Mouse (Mus musculus) lung, postnatal 0 days (tissue): Measurements from ENCODE around the gene Gm17657. TPM values are rescaled to one million over a fixed set of nuclear protein-coding genes. Genes with fewer than 3 reads are reported as not detected.

ENCODE experiments used
- ATAC-seq: fragments of 200-750 bp; cut with Nextera tagmentation; 2 replicates; pipeline ENCODE4 v1.8.0; 2017; ENCODE audit warnings: moderate library complexity
- DNase-seq: peaks from one replicate; pipeline ENCODE4 v3.0.0-alpha.2; 2016; ENCODE audit warnings: low spot score
- H3K27ac ChIP-seq: fragments of 300-500 bp; sonication (generic); 2 replicates; pipeline ENCODE4 v1.5.1; 2014; ENCODE audit warnings: antibody characterized with exemption, mild to moderate bottlenecking, low read length, mixed read lengths
- H3K27me3 ChIP-seq: fragments of 300-500 bp; sonication (generic); replicated peaks from 2 replicates; pipeline ENCODE4 v1.6.1; 2014; ENCODE audit warnings: low read length, mixed read lengths; ENCODE audit not compliant: insufficient read depth
- H3K36me3 ChIP-seq: fragments of 300-500 bp; sonication (generic); 2 replicates; pipeline ENCODE4 v1.6.1; 2014; ENCODE audit warnings: low read length, mixed read lengths; ENCODE audit not compliant: insufficient read depth
- H3K4me1 ChIP-seq: fragments of 300-500 bp; sonication (generic); 2 replicates; pipeline ENCODE4 v1.6.1; 2014; ENCODE audit warnings: antibody characterized with exemption, low read depth, low read length, mixed read lengths; ENCODE audit not compliant: insufficient read depth
- H3K4me2 ChIP-seq: fragments of 300-500 bp; sonication (generic); replicated peaks from 2 replicates; pipeline ENCODE4 v1.6.1; 2014; ENCODE audit warnings: low read depth, mild to moderate bottlenecking, low read length, moderate library complexity, mixed read lengths
- H3K4me3 ChIP-seq: fragments of 300-500 bp; sonication (generic); 2 replicates; pipeline ENCODE4 v1.5.1; 2014; ENCODE audit warnings: low read depth, low read length
- H3K9ac ChIP-seq: fragments of 300-500 bp; sonication (generic); replicated peaks from 2 replicates; pipeline ENCODE4 v1.6.1; 2014; ENCODE audit warnings: low read depth, mild to moderate bottlenecking
- H3K9me3 ChIP-seq: fragments of 300-500 bp; sonication (generic); 2 replicates; pipeline ENCODE4 v1.6.1; 2016; ENCODE audit warnings: low read length, mixed read lengths
- CTCF ChIP-seq: IDR thresholded peaks from 2 replicates; pipeline ENCODE4 v1.5.1; 2016; ENCODE audit warnings: antibody characterized with exemption, mild to moderate bottlenecking
- EP300 ChIP-seq: IDR thresholded peaks from 2 replicates; pipeline ENCODE4 v1.6.1; 2016; ENCODE audit warnings: antibody characterized with exemption, mild to moderate bottlenecking, control low read depth
- WGBS: fragments of 180-500 bp; shearing (Covaris S2); extraction: QIAGEN DNeasy Blood & Tissue Kit; methylation state at CpG from one replicate; pipeline ENCODE4 v1.1.7; 2014; 5-methylcytosine and 5-hydroxymethylcytosine counted together
- polyA plus RNA-seq: library from polyadenylated mRNA; unstranded; fragments of >200 nt; fragmentation: Nextera tagmentation; extraction: Ambion mirVana; gene quantifications from 2 replicates; pipeline ENCODE4 v1.2.1, GENCODE M21; 2015

Gene Gm17657
- polyA plus RNA-seq, 1 experiment from 2014 or later, result not detected

DNA sequence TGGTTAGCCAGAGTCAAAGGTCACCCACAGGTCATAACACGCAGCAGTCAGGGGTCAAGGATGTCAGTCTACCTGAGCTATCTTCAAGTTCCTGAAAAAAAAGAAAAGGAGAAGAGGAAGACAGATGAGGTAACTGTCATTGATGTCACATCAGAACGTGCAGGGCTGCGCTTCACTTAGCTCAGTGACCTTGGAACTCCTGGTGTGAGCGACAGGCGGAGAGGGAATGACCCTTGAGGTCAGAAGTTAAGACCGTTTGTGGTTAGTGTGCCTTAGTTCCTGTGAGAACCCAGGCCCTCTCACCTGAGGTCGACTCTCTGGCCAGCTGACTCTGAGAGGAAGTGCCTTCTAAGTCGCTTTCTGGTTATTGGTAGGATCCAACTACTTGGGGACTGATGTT, 38.7 kb downstream of the Gm17657 start:
- no peak overlapping the region for H3K4me3 ChIP-seq
- DNase-seq (peak; percentile 33), ATAC-seq (peak; percentile 13; the same call in 1 of the 2 replicates)

DNA sequence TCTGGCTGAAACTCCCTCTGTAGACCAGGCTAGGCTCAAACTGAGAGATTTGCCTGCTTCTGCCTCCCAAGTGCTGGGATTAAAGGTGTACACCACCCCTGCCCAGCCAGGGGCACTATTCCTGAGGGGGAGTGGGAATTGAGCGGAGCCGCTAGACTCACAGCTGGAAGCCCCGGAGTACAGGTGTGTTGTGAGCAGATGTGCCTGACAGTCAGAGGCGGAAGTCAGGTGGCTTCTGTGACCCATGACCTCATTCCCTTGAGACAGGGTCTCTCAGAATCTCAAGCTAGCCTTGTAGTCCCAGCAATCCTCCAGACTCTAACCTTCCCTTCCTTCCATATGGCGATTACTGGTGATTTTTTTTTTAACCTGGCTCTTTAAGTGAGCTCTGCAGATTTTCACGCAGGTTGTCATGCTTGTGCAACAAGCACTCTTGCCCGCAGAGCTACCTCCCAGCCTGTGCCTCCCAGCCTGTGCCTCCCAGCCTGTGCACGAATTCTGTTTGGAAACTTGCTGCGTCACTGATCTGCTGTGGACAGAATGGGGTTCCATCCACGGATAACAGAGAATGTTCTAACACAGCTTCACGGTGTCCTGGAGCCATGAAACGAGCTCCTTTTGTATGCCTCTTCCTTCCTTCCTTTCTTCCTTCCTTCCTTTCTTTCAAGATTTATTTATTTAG, 40.4 kb downstream of the Gm17657 start:
- DNase-seq (peak; percentile 56), ATAC-seq (peak; percentile 23; the same call in 1 of the 2 replicates)
- H3K4me2 ChIP-seq, result no peak overlapping the region
- no peak for TF ChIP-seq EP300
- TF ChIP-seq CTCF, result no peak
- no peaks in the 10 kb centered on the region for H3K36me3 ChIP-seq
- H3K9ac ChIP-seq, result no peak overlapping the region
- no peaks in the 10 kb centered on the region for H3K9me3 ChIP-seq
- H3K27ac ChIP-seq, result no peak overlapping the region
- H3K4me1 ChIP-seq, result no peaks in the 10 kb centered on the region
- WGBS, result 55% methylated on average over 12 of the region's 12 CpGs
- H3K27me3 ChIP-seq, result no peaks in the 10 kb centered on the region
- no peak overlapping the region for H3K4me3 ChIP-seq

More for the DNA sequence above, 38.7 kb downstream of the Gm17657 start:
- Histone ChIP-seq H3K27me3 (no peaks in the 10 kb centered on the region), H3K9me3 (no peaks in the 10 kb centered on the region), H3K4me1 (no peaks in the 10 kb centered on the region), H3K9ac (no peak overlapping the region), H3K27ac (no peak overlapping the region), H3K36me3 (no peaks in the 10 kb centered on the region), H3K4me2 (no peak overlapping the region)
- 56% methylated on average over 8 of the region's 8 CpGs for WGBS
- TF ChIP-seq EP300 (no peak), CTCF (no peak)

DNA sequence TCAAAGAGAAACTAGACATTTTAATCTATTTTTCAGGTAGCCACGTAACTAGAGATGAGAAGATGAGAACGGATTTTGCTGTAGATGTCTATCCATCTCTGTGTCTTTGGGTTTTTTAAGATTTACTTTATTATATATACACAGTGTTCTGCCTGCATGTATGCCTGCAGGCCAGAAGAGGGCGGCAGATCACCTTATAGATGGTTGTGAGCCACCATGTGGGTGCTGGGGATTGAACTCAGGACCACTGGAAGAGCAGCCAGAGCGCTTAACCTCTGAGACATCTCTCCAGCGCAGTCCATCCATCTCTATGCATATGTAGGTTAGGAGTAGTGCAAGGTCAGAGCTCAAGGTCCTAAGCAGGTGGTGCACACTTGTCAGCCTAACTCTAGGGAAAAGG, 45.7 kb downstream of the Gm17657 start:
- DNase-seq, result no peak
- no peaks in the 10 kb centered on the region for H3K27me3 ChIP-seq
- TF ChIP-seq EP300, result no peak
- peak; percentile 51 for TF ChIP-seq CTCF
- H3K4me1 ChIP-seq, result peaks cover 6% of the 10 kb centered on the region; the same call in 1 of the 2 replicates
- no peak overlapping the region; the same call in 1 of the 2 replicates for H3K4me2 ChIP-seq
- H3K9me3 ChIP-seq, result no peaks in the 10 kb centered on the region
- no peak for ATAC-seq
- H3K36me3 ChIP-seq, result no peaks in the 10 kb centered on the region
- no peak overlapping the region for H3K27ac ChIP-seq
- H3K4me3 ChIP-seq, result no peak overlapping the region
- 81% methylated on average over 5 of the region's 5 CpGs for WGBS
- H3K9ac ChIP-seq, result no peak overlapping the region

DNA sequence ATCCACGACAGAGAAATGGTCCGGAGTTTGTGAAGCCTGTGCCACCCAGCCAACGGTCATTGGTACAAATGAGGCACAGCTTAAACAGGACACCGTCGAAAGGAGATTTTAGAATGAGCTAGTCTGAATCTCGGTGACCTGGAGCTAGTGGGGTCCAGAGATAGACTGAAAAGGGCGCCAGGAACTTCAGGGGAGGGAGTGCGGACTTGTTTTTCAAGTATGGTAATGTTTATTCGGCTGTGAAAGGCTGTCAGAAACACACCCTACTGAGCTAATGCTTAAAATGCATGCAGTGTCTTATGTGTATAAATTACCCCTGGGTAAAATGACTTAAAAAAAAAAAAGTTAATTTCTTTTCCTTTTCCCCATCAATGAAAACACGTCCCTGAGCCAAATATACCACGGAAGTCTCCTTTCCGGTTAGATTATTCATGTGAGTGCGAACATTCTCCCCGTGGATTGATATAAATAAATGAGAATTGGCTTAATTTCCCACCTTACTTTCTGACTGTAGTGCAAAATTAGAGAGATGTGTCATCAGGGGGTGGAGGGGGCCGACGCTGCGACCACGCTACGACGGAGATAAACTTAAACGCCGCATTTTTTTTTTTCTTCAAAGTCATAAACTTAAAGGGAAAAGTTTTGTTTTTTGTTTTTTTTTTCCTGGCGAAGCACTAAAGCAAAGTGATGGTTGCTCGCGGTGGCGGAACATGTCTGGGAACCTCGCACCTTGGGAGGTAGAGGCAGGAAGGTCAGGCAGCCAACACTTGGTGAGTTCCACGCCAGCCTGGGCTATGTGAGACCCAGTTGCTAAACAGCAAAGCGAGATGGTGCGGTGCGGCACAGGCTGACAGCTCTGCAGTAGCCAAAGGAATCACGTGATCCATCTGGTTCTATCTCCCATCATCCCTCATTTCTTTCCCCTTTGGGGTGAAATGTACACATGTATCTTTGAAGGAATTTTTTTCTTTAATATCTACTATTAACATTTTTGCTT, 46.5 kb downstream of the Gm17657 start:
- TF ChIP-seq EP300 (no peak), CTCF (no peak)
- Histone ChIP-seq H3K27me3 (no peaks in the 10 kb centered on the region), H3K4me1 (peaks cover 6% of the 10 kb centered on the region; the same call in 1 of the 2 replicates), H3K9me3 (no peaks in the 10 kb centered on the region), H3K9ac (no peak overlapping the region), H3K36me3 (no peaks in the 10 kb centered on the region), H3K4me3 (peak overlapping the region; percentile 15; the same call in 1 of the 2 replicates), H3K27ac (no peak overlapping the region), H3K4me2 (peak overlapping the region; percentile 47)
- peak; percentile 27 for DNase-seq
- WGBS, result 10% methylated on average over 32 of the region's 32 CpGs
- ATAC-seq, result no peak

DNA sequence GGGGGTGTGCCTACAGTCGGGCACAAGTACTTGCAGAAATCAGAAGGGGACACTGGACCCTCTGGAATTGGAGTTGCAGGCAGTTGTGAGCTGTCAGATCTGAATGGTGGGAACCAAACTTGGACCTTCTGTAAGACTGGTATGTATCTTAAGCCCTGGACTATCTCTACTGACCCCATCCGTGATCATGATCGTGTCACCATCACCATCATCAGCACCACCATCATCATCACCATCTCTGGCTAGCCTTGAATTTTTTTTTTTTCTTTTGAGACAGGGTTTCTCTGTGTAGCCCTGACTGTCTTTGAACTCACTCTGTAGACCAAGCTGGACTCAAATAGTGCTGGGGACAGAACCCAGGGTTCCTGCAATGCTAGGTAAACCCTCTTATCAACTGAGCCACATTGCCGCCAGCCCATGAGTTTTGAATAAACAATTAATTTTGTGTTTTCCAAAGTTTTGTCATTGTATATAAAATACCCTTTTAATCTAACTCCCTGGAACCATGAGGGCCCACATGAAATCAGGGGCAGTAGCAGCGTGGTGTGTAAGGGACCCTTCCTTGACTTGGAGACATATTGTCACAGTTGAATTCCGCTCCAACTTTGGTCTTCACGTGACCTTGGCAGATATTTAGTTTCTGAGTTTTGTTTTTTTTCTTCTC, 47.3 kb downstream of the Gm17657 start:
- no peak for ATAC-seq
- no peaks in the 10 kb centered on the region for H3K36me3 ChIP-seq
- no peak overlapping the region for H3K9ac ChIP-seq
- no peak for TF ChIP-seq CTCF
- no peak for TF ChIP-seq EP300
- no peaks in the 10 kb centered on the region for H3K27me3 ChIP-seq
- no peak for DNase-seq
- H3K27ac ChIP-seq, result no peak overlapping the region
- peaks cover 6% of the 10 kb centered on the region; the same call in 1 of the 2 replicates for H3K4me1 ChIP-seq
- no peak overlapping the region for H3K4me3 ChIP-seq
- no peaks in the 10 kb centered on the region for H3K9me3 ChIP-seq
- WGBS, result 59% methylated on average over 7 of the region's 7 CpGs
- 0 out of 2 replicates have a peak overlapping the region, but pooled peaks have one; percentile 47 for H3K4me2 ChIP-seq
